In the genomic region with DNA sequence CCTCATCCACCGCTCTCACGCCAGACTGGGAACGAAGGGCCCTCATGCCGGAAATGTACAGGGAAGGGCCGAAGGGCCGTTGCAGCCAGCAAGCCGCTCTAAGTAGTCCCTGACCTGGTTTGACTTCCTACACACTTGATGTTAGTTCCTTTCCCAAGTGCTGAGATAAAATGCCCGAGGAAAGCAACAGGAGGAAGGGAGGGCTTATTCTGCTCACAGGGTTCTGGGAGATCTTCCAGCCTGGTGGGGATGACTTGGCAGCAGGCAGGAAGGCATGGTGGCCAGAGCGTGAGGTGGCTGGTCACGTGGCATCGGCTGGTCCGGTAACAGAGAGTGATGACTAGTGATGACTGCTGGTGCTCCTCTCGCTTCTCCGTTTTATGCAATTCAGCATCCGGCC, we compare ENCODE assay signal across 12 mouse cellular contexts. TPM values are rescaled to one million over a fixed set of nuclear protein-coding genes. Genes with fewer than 3 reads are reported as not detected.
DNase-seq lines count a peak whose midpoint lies in the region; ATAC-seq lines count a peak whose summit lies in the region.
"Had no signal": no experiment of that assay in that cellular context is flagged by ENCODE, and none has a peak within 500 bp of the region (broad histone marks: within the 10 kb centered on the region; RNA-seq: fewer than 3 reads in every experiment).

No protein-coding gene starts in this region.

- H3K4me2 ChIP-seq in intestine, embryonic 15.5 days (replicated peaks) = no peak overlapping the region
- no peak overlapping the region for H3K4me2 ChIP-seq in intestine, embryonic 16.5 days (ENCODE audit: low read depth, low read length)
- H3K4me2 ChIP-seq in forebrain, embryonic 14.5 days (ENCODE audit: low read length) = no peak overlapping the region
- H3K4me2 ChIP-seq: heart, embryonic 13.5 days had no signal

- no peaks in the 10 kb centered on the region for H3K27me3 ChIP-seq in intestine, embryonic 15.5 days (replicated peaks)
- no peaks in the 10 kb centered on the region for H3K27me3 ChIP-seq in intestine, embryonic 16.5 days (replicated peaks; ENCODE audit: control insufficient read depth, insufficient read depth, low read length)
- no peaks in the 10 kb centered on the region for H3K27me3 ChIP-seq in forebrain, embryonic 14.5 days (replicated peaks; ENCODE audit: control insufficient read depth, insufficient read depth, low read length)
- H3K27me3 ChIP-seq: heart, embryonic 13.5 days had no signal

- no peaks in the 10 kb centered on the region for H3K9me3 ChIP-seq in intestine, embryonic 15.5 days
- H3K9me3 ChIP-seq in intestine, embryonic 16.5 days (ENCODE audit: control insufficient read depth, low read length) = no peaks in the 10 kb centered on the region
- H3K9me3 ChIP-seq in forebrain, embryonic 14.5 days (replicated peaks; ENCODE audit: control insufficient read depth, low read length) = no peaks in the 10 kb centered on the region
- H3K9me3 ChIP-seq: forebrain, embryonic 10.5 days; heart, embryonic 13.5 days; limb, embryonic 10.5 days had no signal

- peaks cover 23% of the 10 kb centered on the region for H3K4me1 ChIP-seq in intestine, embryonic 15.5 days (replicated peaks)
- H3K4me1 ChIP-seq in intestine, embryonic 16.5 days (ENCODE audit: control insufficient read depth, insufficient read depth, low read length) = peaks cover 16% of the 10 kb centered on the region
- H3K4me1 ChIP-seq in forebrain, embryonic 14.5 days (ENCODE audit: control insufficient read depth, insufficient read depth, low read length) = peaks cover 5% of the 10 kb centered on the region

- no peaks in the 10 kb centered on the region for H3K36me3 ChIP-seq in intestine, embryonic 15.5 days
- no peaks in the 10 kb centered on the region for H3K36me3 ChIP-seq in intestine, embryonic 16.5 days (ENCODE audit: control insufficient read depth, insufficient read depth, low read length)
- no peaks in the 10 kb centered on the region for H3K36me3 ChIP-seq in forebrain, embryonic 14.5 days (ENCODE audit: control insufficient read depth, insufficient read depth, low read length)
- H3K36me3 ChIP-seq: forebrain, embryonic 10.5 days; heart, embryonic 13.5 days; limb, embryonic 10.5 days had no signal

- no peak overlapping the region for H3K4me3 ChIP-seq in intestine, embryonic 15.5 days (replicated peaks)
- H3K4me3 ChIP-seq in intestine, embryonic 16.5 days (ENCODE audit: low read length) = no peak overlapping the region
- no peak overlapping the region for H3K4me3 ChIP-seq in forebrain, embryonic 14.5 days (ENCODE audit: low read depth, low read length)
- H3K4me3 ChIP-seq: forebrain, embryonic 10.5 days; heart, embryonic 13.5 days; limb, embryonic 10.5 days had no signal

- peak; percentile 57 for DNase-seq in cerebellum, adult 9-11 months
- DNase-seq in kidney, adult 9 months = peak; percentile 53
- peak; percentile 18 for DNase-seq in lung, postnatal 14 days
- DNase-seq in forebrain, embryonic 14.5 days (ENCODE audit: low spot score) = no peak
- DNase-seq in spleen, adult 18-20 months = no peak
- DNase-seq: retina, postnatal 1 day had no signal

- no peak overlapping the region for H3K27ac ChIP-seq in intestine, embryonic 15.5 days
- H3K27ac ChIP-seq in intestine, embryonic 16.5 days (ENCODE audit: low read length) = no peak overlapping the region
- H3K27ac ChIP-seq in forebrain, embryonic 14.5 days (ENCODE audit: low read depth, low read length) = no peak overlapping the region
- H3K27ac ChIP-seq: forebrain, embryonic 10.5 days; heart, embryonic 13.5 days; limb, embryonic 10.5 days had no signal

- 80% methylated on average over 15 of the region's 15 CpGs for WGBS in intestine, embryonic 15.5 days
- 85% methylated on average over 15 of the region's 15 CpGs for WGBS in intestine, embryonic 16.5 days
- WGBS in forebrain, embryonic 14.5 days = 95% methylated on average over 15 of the region's 15 CpGs

- 0 out of 2 replicates have a peak, but pooled peaks have one; percentile 9 for ATAC-seq in intestine, embryonic 15.5 days
- no peak for ATAC-seq in intestine, embryonic 16.5 days
- no peak for ATAC-seq in granulocyte monocyte progenitor cell, adult 5-6 weeks (replicated peaks; ENCODE audit: poor library complexity, severe bottlenecking)
- ATAC-seq in forebrain, embryonic 14.5 days = no peak

- no peak overlapping the region for H3K9ac ChIP-seq in intestine, embryonic 15.5 days
- no peak overlapping the region for H3K9ac ChIP-seq in intestine, embryonic 16.5 days (ENCODE audit: low read depth, low read length)
- no peak overlapping the region for H3K9ac ChIP-seq in forebrain, embryonic 14.5 days (ENCODE audit: low read length)
- H3K9ac ChIP-seq: heart, embryonic 13.5 days had no signal

RNA-seq across cellular contexts. Expression of a gene that starts 47.9 kb away (rescaled TPM):
- 474 and 475 TPM in 2 replicates for polyA plus RNA-seq in intestine, embryonic 15.5 days (2015; fragmentation: Nextera tagmentation; extraction: Ambion mirVana)
- 448 and 454 TPM in 2 replicates for polyA plus RNA-seq in intestine, embryonic 16.5 days (2015; fragmentation: Nextera tagmentation; extraction: Ambion mirVana)
- total RNA-seq in granulocyte monocyte progenitor cell, adult 5-6 weeks (2014; fragmentation: Nextera tagmentation) = 263 and 299 TPM in 2 replicates
- 436 and 469 TPM in 2 replicates for total RNA-seq in granulocyte monocyte progenitor cell, adult 5-6 weeks (2017)
- polyA plus RNA-seq in forebrain, embryonic 14.5 days (2014; fragmentation: Nextera tagmentation; extraction: Ambion mirVana) = 788 and 853 TPM in 2 replicates

Comparison
In these comparisons a context has a peak if more than half of its experiments do, and no peak if none do; other contexts are left out.
1. DNase-seq: peak in cerebellum, adult 9-11 months (single experiment), kidney, adult 9 months (single experiment) and lung, postnatal 14 days (single experiment); none in forebrain, embryonic 14.5 days (single experiment) and spleen, adult 18-20 months (0 of 2).